Mouse (Mus musculus) embryonic facial prominence, embryonic 13.5 days (tissue): ENCODE results near the gene Slc37a4. TPM values are rescaled to one million over a fixed set of nuclear protein-coding genes. Genes with fewer than 3 reads are reported as not detected.
"Not testable (repeated sequence)": the region's sequence is repeated elsewhere in the genome, so short reads cannot be mapped to it uniquely, and the experiment has no call there.

Source experiments
- ATAC-seq: fragments of 200-750 bp; cut with Nextera tagmentation; 2 replicates; pipeline ENCODE4 v1.8.0; 2017; ENCODE audit warnings: low read depth; ENCODE audit not compliant: insufficient number of reproducible peaks, insufficient read depth, low FRiP score, low TSS enrichment
- H3K27ac ChIP-seq: fragments of 300-500 bp; sonication (generic); 2 replicates; pipeline ENCODE4 v1.5.1; 2015; ENCODE audit warnings: moderate library complexity, mild to moderate bottlenecking, inconsistent platforms
- H3K27me3 ChIP-seq: fragments of 300-500 bp; sonication (generic); 2 replicates; pipeline ENCODE4 v1.6.1; 2015; ENCODE audit warnings: mild to moderate bottlenecking, inconsistent platforms
- H3K36me3 ChIP-seq: fragments of 300-500 bp; sonication (generic); 2 replicates; pipeline ENCODE4 v1.6.1; 2015; ENCODE audit warnings: mild to moderate bottlenecking, inconsistent platforms
- H3K4me1 ChIP-seq: fragments of 300-500 bp; sonication (generic); 2 replicates; pipeline ENCODE4 v1.6.1; 2015; ENCODE audit warnings: inconsistent platforms
- H3K4me2 ChIP-seq: fragments of 300-500 bp; sonication (generic); 2 replicates; pipeline ENCODE4 v1.6.1; 2015; ENCODE audit warnings: moderate library complexity, mild to moderate bottlenecking, inconsistent platforms
- H3K4me3 ChIP-seq: fragments of 300-500 bp; sonication (generic); 2 replicates; pipeline ENCODE4 v1.5.1; 2015; ENCODE audit warnings: mild to moderate bottlenecking, inconsistent platforms
- H3K9ac ChIP-seq: fragments of 300-500 bp; sonication (generic); 2 replicates; pipeline ENCODE4 v1.6.1; 2015; ENCODE audit warnings: mild to moderate bottlenecking, inconsistent platforms
- H3K9me3 ChIP-seq: fragments of 300-500 bp; sonication (generic); 2 replicates; pipeline ENCODE4 v1.6.1; 2016; ENCODE audit warnings: inconsistent platforms
- WGBS: fragments of 180-500 bp; shearing (Covaris S2); methylation state at CpG from one replicate; pipeline ENCODE4 v1.1.7; 2015; ENCODE audit warnings: mixed read lengths; 5-methylcytosine and 5-hydroxymethylcytosine counted together
- polyA plus RNA-seq: library from polyadenylated mRNA; unstranded; fragments of >200 nt; fragmentation: Nextera tagmentation; extraction: Ambion mirVana; gene quantifications from 2 replicates; pipeline ENCODE4 v1.2.1, GENCODE M21; 2015

Gene Slc37a4
- polyA plus RNA-seq, 1 experiment from 2014 or later: 12.2 TPM

DNA sequence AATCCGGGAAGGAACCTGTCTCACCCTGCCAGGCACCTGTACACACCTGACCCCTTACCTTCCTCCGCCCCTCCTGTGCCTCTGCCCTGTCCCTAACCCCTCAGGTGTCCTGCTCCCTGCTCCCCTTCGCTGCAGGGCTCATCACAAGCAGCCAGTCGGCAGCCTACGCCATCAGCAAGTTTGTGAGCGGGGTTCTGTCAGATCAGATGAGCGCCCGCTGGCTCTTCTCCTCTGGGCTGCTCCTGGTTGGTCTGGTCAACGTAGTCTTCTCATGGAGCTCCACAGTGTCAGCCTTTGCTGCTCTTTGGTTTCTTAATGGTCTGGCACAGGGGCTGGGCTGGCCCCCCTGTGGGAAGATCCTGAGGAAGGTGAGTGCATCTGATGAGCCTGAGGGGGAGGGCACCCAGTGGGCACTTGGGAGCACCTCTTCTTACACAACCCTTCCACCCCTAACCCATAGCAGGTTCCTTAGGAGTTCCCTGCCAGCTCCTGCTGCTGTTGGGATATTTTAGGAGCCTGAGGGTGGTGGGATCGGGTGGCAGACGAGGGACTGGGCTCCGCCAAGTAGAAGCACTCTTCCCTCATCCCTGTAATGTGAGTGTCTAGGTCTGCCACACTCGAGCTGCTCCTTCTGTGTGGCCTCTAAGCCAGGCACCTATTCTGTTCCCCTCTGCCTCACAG is 2.6 kb downstream of the Slc37a4 start:
- Histone ChIP-seq H3K4me1 (peaks cover 17% of the 10 kb centered on the region), H3K4me2 (no peak overlapping the region), H3K36me3 (peaks cover 43% of the 10 kb centered on the region), H3K9me3 (no peaks in the 10 kb centered on the region), H3K27me3 (0 out of 2 replicates have a peak, but pooled peaks cover 5% of the 10 kb centered on the region), H3K27ac (no peak overlapping the region), H3K4me3 (no peak overlapping the region), H3K9ac (no peak overlapping the region)
- 74% methylated on average over 13 of the region's 13 CpGs for WGBS
- ATAC-seq: no peak

DNA sequence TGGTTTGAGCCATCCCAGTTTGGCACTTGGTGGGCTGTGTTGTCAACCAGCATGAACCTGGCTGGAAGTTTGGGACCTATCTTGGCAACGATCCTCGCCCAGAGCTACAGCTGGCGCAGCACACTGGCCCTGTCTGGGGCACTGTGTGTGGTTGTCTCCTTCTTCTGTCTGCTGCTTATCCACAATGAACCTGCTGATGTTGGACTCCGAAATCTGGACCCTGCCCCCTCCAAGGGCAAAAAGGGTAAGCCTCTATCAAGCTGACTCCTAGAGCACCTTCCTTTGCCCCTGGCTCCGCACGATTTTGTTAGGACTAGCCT is 3.1 kb downstream of the Slc37a4 start:
- Histone ChIP-seq H3K27me3 (0 out of 2 replicates have a peak, but pooled peaks cover 5% of the 10 kb centered on the region), H3K4me2 (no peak overlapping the region), H3K9me3 (no peaks in the 10 kb centered on the region), H3K27ac (no peak overlapping the region), H3K4me3 (no peak overlapping the region), H3K9ac (no peak overlapping the region), H3K4me1 (peaks cover 17% of the 10 kb centered on the region), H3K36me3 (peaks cover 48% of the 10 kb centered on the region)
- no peak for ATAC-seq
- WGBS: 89% methylated on average over 6 of the region's 6 CpGs

DNA sequence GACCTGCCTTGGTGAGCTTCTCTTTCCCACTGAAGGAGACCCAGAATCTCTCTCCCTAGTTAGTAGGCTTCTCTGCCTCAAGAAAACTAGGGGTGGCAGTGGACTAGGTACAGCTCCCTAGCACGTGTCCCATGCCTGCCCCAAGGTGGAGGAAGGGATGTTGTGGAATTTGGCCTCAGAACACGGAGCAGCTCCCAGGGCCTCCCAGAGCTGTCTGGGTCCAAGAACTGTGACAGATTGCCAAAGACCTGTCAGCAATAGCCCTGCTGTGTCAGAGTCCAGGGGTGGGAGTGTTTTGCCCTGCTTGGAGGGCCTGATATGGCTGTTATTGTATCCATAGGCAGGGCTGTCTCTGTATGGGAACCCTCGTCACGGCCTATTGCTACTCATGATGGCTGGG is 4.4 kb downstream of the Slc37a4 start:
- Histone ChIP-seq H3K9me3 (no peaks in the 10 kb centered on the region), H3K36me3 (peaks cover 58% of the 10 kb centered on the region), H3K4me3 (no peak overlapping the region), H3K4me2 (no peak overlapping the region), H3K27ac (no peak overlapping the region), H3K9ac (no peak overlapping the region), H3K4me1 (peaks cover 24% of the 10 kb centered on the region), H3K27me3 (0 out of 2 replicates have a peak, but pooled peaks cover 5% of the 10 kb centered on the region)
- no peak for ATAC-seq
- 87% methylated on average over 4 of the region's 4 CpGs for WGBS

DNA sequence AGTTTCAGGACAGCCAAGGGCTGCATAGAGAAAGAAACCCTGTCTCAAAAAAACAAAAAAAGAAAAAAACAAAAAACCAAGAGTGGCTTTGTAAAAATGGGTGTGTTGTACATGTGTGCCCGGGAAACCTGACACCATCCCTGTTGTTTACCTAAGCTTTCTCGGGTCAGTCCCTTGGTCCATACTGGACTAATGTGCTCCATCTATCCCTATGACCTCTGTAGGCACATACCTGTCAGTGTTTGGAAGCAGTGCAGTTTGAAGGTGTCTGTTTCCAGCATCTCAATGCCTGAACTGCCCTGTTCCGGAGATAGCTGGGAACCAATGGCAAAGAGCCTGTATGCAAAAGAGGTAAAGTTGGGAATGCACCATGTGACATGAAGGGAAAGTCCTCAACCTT is 8.4 kb downstream of the Slc37a4 start:
- Histone ChIP-seq H3K36me3 (peaks cover 69% of the 10 kb centered on the region), H3K9ac (no peak overlapping the region), H3K27me3 (no peaks in the 10 kb centered on the region), H3K9me3 (no peaks in the 10 kb centered on the region), H3K4me1 (peaks cover 20% of the 10 kb centered on the region), H3K4me3 (no peak overlapping the region), H3K27ac (no peak overlapping the region), H3K4me2 (no peak overlapping the region)
- ATAC-seq: no peak
- 76% methylated on average over 3 of the region's 3 CpGs for WGBS

DNA sequence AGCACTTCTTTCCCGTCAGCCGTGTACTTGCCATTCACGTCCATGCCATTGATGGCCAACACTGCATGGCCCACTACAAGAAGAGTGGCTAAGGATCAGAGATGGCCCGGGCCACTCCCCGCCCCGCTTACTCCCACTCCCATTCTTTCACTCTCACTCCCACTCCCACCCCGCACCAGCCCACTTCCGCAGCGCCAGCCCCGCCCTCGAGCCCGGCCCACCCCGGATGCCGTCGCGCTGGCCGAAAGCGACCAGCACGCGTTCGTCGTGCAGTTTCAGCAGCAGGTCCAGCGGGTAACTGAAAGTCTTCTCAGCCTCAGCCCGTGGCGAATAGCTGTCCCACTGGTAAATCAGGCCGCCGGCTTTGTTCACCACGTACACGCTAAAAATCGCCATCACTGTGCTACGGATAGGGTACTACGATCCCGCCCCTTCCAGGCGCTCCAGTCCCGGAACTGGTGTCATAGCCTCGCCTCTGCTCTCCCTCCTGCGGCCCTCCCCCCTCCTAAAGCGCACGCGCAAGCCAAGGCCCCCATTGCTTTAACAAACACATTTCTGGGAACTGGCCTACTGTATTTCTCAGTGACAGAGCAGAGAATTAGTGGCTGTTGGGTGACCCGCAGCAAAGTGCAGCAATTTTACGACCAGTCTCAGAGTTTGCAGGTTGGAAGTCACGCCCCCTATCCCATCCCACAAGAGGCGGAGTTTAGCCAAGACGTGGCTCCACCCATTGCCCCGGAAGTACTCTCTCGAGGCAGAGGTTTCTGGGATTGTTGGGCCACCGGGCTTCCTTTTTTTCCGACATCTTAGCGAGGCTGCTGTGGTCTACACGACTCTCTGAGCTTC is 10.5 kb downstream of the Slc37a4 start, which contains the start of the genes Rps25 and Trappc4:
Gene Rps25 (plus strand): TSS at position 234 of the 846 bp plus-strand sequence.
Gene Trappc4 (minus strand): TSS at position 695 of the 846 bp plus-strand sequence.
- H3K36me3 ChIP-seq: peaks cover 67% of the 10 kb centered on the region
- ATAC-seq: peak; percentile 93

DNA sequence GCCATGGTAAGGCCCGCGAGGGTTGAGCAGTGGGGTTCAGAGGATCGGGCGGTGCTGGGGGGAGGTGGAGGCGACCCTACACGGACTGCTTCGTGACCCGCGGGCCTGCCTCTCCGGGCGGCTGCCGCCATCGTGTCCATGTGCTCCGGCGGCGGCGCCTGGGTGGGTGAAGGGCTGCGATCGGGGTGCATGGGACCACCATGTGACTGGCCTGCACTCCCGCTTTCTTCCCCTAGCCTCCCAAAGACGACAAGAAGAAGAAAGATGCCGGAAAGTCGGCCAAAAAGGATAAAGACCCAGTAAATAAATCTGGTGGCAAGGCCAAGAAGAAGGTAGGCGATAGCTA is 11.1 kb downstream of the Slc37a4 start:
- peak overlapping the region; percentile 91 for H3K9ac ChIP-seq
- H3K4me2 ChIP-seq: peak overlapping the region; percentile 75
- under 1% methylated on average over 24 of the region's 24 CpGs for WGBS
- H3K27me3 ChIP-seq: no peaks in the 10 kb centered on the region
- peaks cover 20% of the 10 kb centered on the region for H3K4me1 ChIP-seq
- ATAC-seq: peak; percentile 60; the same call in 1 of the 2 replicates
- H3K9me3 ChIP-seq: no peaks in the 10 kb centered on the region
- H3K36me3 ChIP-seq: peaks cover 67% of the 10 kb centered on the region
- H3K27ac ChIP-seq: peak overlapping the region; percentile 96
- H3K4me3 ChIP-seq: peak overlapping the region; percentile 77

More for the DNA sequence above, 10.5 kb downstream of the Slc37a4 start, which contains the start of the genes Rps25 and Trappc4:
- H3K27me3 ChIP-seq: no peaks in the 10 kb centered on the region
- H3K27ac ChIP-seq: peak within 1 kb of the TSS; percentile 96
- H3K4me2 ChIP-seq: peak within 1 kb of the TSS; percentile 75
- H3K4me3 ChIP-seq: peak within 1 kb of the TSS; percentile 77
- H3K9ac ChIP-seq: peak within 1 kb of the TSS; percentile 91
- H3K9me3 ChIP-seq: no peaks in the 10 kb centered on the region
- H3K4me1 ChIP-seq: peaks cover 20% of the 10 kb centered on the region
- WGBS: under 1% methylated on average over 51 of the region's 51 CpGs

DNA sequence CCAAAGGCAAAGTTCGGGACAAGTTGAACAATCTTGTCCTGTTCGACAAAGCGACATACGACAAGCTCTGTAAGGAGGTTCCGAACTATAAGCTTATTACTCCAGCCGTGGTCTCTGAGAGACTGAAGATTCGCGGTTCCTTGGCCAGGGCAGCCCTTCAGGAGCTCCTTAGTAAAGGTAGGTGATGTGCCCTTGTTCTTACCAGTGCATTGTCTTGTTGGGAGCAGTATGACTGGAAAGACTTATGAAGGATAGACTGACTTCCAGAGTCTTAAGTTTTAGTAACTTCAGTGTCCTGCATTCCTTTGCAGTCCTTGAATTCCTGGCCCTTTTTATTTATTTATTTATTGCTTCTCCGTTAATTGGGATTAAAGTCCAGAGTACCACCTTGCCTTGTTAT is 12.0 kb downstream of the Slc37a4 start:
- H3K9ac ChIP-seq: peak overlapping the region; percentile 91
- 76% methylated on average over 9 of the region's 9 CpGs for WGBS

DNA sequence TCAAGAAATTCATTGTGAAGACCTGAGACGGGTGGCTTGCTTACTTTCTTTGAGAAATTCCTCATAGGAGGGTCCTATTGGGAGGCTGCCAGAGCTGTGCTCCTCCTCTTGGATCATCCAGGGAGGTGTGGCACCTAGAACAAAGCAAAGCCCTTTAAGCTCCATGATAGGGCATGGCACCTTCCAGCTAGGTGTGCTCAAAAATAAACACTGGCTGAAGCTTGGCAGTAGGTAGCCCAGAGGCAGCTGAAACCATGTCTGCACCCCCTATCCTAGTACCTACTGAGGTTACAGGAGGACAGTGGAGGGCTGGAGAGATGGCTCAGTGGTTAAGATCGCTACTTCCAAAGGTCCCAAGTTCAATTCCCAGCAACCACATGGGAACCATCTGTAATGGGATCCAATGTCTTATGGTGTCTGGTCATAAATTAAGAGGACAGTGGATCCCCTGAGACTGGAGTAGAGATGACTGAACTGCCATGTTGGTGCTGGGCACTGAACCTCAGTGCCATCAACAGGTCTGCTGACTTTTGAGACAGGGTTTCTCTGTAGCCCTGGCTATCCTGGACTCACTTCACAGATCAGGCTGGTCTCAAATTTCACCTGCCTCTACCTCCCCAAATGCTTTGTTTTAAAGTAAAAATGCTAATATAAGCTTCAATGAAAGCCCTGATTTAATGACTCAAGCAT is 14.1 kb downstream of the Slc37a4 start:
- 84% methylated on average over 2 of the region's 2 CpGs for WGBS
- H3K36me3 ChIP-seq: peaks cover 64% of the 10 kb centered on the region
- H3K4me2 ChIP-seq: no peak overlapping the region
- H3K9ac ChIP-seq: no peak overlapping the region
- H3K9me3 ChIP-seq: no peaks in the 10 kb centered on the region
- ATAC-seq: no peak
- peaks cover 16% of the 10 kb centered on the region for H3K4me1 ChIP-seq
- no peaks in the 10 kb centered on the region for H3K27me3 ChIP-seq
- H3K4me3 ChIP-seq: no peak overlapping the region
- H3K27ac ChIP-seq: no peak overlapping the region

More for the DNA sequence above, 12.0 kb downstream of the Slc37a4 start:
- peaks cover 69% of the 10 kb centered on the region for H3K36me3 ChIP-seq
- not testable (repeated sequence) for H3K27me3 ChIP-seq, H3K27ac ChIP-seq, H3K9me3 ChIP-seq, ATAC-seq
- peaks cover 20% of the 10 kb centered on the region for H3K4me1 ChIP-seq
- peak overlapping the region; percentile 75 for H3K4me2 ChIP-seq
- H3K4me3 ChIP-seq: peak overlapping the region; percentile 77

DNA sequence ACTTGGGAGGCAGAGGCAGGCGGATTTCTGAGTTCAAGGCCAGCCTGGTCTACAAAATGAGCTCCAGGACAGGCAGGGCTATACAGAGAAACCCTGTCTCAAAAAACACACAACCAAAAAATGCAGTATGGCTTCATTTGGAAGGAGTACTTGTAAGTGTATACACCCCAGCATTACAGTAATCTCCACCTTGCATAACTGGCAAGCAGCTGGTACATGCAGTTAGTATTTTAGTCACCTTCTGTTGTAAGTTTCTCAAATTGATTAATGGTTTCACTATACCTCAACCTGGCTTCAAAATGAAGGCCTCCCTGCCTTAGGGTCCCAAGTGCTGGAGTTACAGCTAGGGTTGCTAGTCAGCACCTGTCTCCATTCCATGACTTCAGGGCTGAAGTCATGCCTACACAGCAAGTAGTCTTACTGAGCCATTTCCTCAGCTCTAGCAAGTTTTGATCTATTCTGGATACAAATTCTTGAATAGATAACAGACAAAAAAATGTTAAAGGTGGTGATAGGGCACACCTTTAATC is 15.0 kb downstream of the Slc37a4 start:
- H3K9ac ChIP-seq: no peak overlapping the region
- no peaks in the 10 kb centered on the region for H3K9me3 ChIP-seq
- H3K27me3 ChIP-seq: no peaks in the 10 kb centered on the region
- no peak overlapping the region for H3K27ac ChIP-seq
- H3K4me2 ChIP-seq: no peak overlapping the region
- H3K4me1 ChIP-seq: peaks cover 12% of the 10 kb centered on the region; the same call in 1 of the 2 replicates
- H3K4me3 ChIP-seq: no peak overlapping the region
- WGBS: 84% methylated on average over 1 of the region's 1 CpGs
- peaks cover 71% of the 10 kb centered on the region for H3K36me3 ChIP-seq
- ATAC-seq: no peak

DNA sequence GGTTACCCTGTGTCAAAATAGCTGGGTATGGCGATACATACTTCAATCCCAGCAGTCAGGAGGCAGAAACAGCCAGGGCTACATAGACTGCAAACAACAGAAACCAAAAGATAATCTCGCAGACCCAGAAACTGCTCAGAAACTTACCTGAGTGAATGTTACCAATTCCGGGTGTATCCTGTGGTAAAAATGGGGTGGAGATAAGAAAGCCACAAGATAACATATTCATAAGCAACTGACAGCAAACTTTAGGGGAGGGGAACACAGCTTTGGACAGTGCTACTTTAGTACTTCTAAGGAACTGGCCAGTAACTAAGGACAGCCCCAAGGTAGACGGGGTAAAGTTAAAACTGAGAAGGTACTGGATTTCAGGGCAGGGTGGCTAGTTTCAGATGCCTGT is 15.7 kb downstream of the Slc37a4 start:
- Histone ChIP-seq H3K9me3 (no peaks in the 10 kb centered on the region), H3K4me3 (no peak overlapping the region), H3K27me3 (no peaks in the 10 kb centered on the region), H3K9ac (no peak overlapping the region), H3K4me1 (peaks cover 16% of the 10 kb centered on the region), H3K36me3 (peaks cover 71% of the 10 kb centered on the region), H3K4me2 (no peak overlapping the region), H3K27ac (no peak overlapping the region)
- WGBS: 78% methylated on average over 4 of the region's 4 CpGs
- no peak for ATAC-seq

DNA sequence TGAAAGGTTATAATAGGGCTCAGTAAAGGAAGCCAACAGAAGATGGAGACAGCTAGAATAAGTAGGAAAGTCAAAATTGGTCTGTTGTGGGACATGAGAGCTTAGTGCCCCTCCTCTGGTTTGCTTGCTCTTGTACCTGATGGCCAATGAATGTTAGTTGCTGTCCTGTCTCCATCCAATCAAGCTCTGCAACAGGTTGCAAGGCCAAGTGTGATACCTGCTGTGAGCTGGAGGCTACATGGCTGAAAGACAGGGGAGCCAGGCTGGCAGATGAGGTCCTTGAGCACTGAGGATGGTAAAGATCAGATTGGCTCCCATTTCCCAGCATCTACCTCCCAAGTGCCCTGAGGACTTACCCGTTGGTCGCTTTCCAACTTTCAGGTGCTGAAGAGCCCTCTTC is 16.1 kb downstream of the Slc37a4 start:
- peaks cover 19% of the 10 kb centered on the region for H3K4me1 ChIP-seq
- no peaks in the 10 kb centered on the region for H3K9me3 ChIP-seq
- no peak for ATAC-seq
- peaks cover 71% of the 10 kb centered on the region for H3K36me3 ChIP-seq
- H3K4me3 ChIP-seq: no peak overlapping the region
- 79% methylated on average over 2 of the region's 2 CpGs for WGBS
- no peak overlapping the region for H3K4me2 ChIP-seq
- H3K9ac ChIP-seq: no peak overlapping the region
- H3K27ac ChIP-seq: no peak overlapping the region
- H3K27me3 ChIP-seq: no peaks in the 10 kb centered on the region
